Mouse (Mus musculus): ENCODE measurements around the gene Idi2. TPM values are rescaled to one million over a fixed set of nuclear protein-coding genes. Genes with fewer than 3 reads are reported as not detected.
"Not testable (repeated sequence)": the region's sequence is repeated elsewhere in the genome, so short reads cannot be mapped to it uniquely, and the experiment has no call there.

Idi2 gene
- polyA plus RNA-seq, 1 experiment from 2014 or later: not detected

- not testable (repeated sequence) for ATAC-seq
Observed at GRCm38 (mm10) chr13:8961128-8961888, 8.6 kb downstream of the Idi2 start.

DNA sequence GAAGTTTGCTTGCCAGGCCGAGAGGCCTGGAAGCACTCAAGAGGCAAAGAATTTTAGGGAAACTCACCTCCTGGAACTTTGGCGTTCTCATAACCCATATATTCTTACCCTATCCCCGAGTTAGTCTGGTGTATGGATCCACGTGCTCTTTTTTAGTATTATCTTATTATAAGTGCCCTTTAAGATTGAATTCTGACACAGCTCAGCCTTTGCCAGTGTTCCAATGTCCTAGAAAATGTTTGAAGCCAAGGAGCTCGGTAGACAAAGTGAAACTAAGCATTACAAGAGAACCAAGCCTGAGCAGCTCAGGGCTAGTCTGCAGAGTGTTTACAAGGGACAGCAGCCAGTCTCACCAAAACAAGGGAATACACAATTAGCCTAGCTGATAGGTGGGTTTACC is 9.6 kb downstream of the Idi2 start:
- H3K27me3 ChIP-seq (replicated peaks); H3K4me2 ChIP-seq; H3K27ac ChIP-seq; ATAC-seq; H3K4me3 ChIP-seq; H3K9ac ChIP-seq; H3K9me3 ChIP-seq (replicated peaks); H3K36me3 ChIP-seq: not testable (repeated sequence)
- peaks cover 25% of the 10 kb centered on the region for H3K4me1 ChIP-seq
- 47% methylated on average over 5 of the region's 5 CpGs for WGBS (ENCODE audit: insufficient replicate concordance)

More at GRCm38 (mm10) chr13:8961128-8961888, 8.6 kb downstream of the Idi2 start:
- not testable (repeated sequence) for H3K4me2 ChIP-seq; H3K36me3 ChIP-seq; H3K27me3 ChIP-seq (replicated peaks); H3K4me3 ChIP-seq; H3K27ac ChIP-seq; H3K9ac ChIP-seq; H3K9me3 ChIP-seq (replicated peaks)
- peaks cover 20% of the 10 kb centered on the region for H3K4me1 ChIP-seq
- 45% methylated on average over 3 of the region's 3 CpGs for WGBS (ENCODE audit: insufficient replicate concordance)

DNA sequence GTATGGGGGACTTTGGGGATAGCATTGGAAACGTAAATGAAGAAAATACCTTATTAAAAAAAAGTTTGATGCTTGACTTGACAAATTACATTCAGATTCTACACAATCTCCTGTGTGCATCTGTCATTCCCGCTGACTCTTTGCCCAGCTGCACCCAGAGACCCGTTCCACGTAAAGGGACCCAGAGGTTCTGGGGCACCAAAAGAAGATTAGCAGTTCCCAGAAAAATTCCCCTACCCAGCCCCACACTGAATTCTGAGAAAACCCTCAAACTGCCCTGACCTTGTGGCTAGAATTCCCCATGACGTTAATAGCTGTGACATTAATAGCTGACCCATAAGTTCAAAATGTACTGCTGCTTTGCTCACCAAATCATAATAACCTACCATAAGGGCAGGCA is 12.6 kb downstream of the Idi2 start:
- WGBS (ENCODE audit: insufficient replicate concordance): 26% methylated on average over 5 of the region's 5 CpGs

DNA sequence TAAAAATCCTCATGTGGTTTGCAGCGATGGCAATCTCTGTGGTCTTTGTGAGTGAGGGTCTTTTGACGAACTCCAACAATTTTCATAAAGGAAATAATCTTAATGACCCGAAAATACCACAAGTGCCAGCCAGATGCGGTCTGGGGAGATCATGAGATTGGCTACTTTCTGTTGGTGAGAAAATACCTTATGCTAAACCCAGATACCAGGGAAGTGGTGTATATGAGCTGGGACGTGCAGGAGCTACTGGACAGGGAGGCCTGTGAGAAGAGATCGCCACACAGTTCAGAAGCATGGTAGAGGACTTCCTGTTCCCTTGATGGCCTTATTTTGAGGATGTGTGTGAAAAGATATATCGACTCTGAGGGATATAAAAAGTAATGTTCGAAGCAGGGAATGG is 15.1 kb downstream of the Idi2 start:
- WGBS (ENCODE audit: insufficient replicate concordance): 70% methylated on average over 8 of the region's 8 CpGs
- Histone ChIP-seq H3K27ac (no peak overlapping the region), H3K36me3 (peaks cover 57% of the 10 kb centered on the region), H3K4me3 (no peak overlapping the region), H3K9me3 (replicated peaks) (no peaks in the 10 kb centered on the region), H3K27me3 (replicated peaks) (no peaks in the 10 kb centered on the region), H3K9ac (no peak overlapping the region), H3K4me2 (no peak overlapping the region), H3K4me1 (peaks cover 11% of the 10 kb centered on the region)
- no peak for ATAC-seq

More for the DNA sequence above, 12.6 kb downstream of the Idi2 start:
- peak; percentile 79 for ATAC-seq
- Histone ChIP-seq H3K4me2 (no peak overlapping the region), H3K36me3 (peaks cover 36% of the 10 kb centered on the region), H3K4me3 (no peak overlapping the region), H3K4me1 (peaks cover 17% of the 10 kb centered on the region), H3K9ac (no peak overlapping the region), H3K27ac (no peak overlapping the region), H3K9me3 (replicated peaks) (no peaks in the 10 kb centered on the region), H3K27me3 (replicated peaks) (no peaks in the 10 kb centered on the region)

GRCm38 (mm10) chr13:8972369-8972768 is 19.7 kb downstream of the Idi2 start:
- Histone ChIP-seq H3K4me2 (no peak overlapping the region), H3K27me3 (replicated peaks) (no peaks in the 10 kb centered on the region), H3K4me1 (no peaks in the 10 kb centered on the region), H3K9me3 (replicated peaks) (no peaks in the 10 kb centered on the region), H3K9ac (no peak overlapping the region), H3K36me3 (peaks cover 94% of the 10 kb centered on the region), H3K27ac (no peak overlapping the region), H3K4me3 (no peak overlapping the region)
- ATAC-seq: no peak

DNA sequence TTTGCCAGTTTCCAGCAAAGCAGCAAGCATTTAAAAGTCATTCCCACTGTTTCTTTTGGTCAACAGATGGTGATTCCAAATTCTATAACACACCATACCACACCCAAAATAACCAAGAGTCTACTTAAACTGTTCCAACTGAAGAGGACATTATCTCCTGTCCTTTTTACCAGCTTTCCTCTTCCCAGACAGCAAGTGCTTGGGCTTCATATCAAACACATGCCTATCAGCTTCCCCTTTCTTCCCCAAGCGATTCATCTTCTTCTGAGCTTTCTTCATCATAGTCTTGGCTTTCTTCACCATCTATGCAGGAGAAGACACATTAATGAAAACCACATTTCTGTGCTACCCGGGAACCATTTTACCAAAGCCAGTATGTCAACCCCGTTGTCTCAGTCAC is 20.3 kb downstream of the Idi2 start:
- WGBS (ENCODE audit: insufficient replicate concordance): 67% methylated on average over 3 of the region's 3 CpGs
- H3K9me3 ChIP-seq (replicated peaks): no peaks in the 10 kb centered on the region
- no peak overlapping the region for H3K4me3 ChIP-seq
- no peak overlapping the region for H3K9ac ChIP-seq
- no peak for ATAC-seq
- no peaks in the 10 kb centered on the region for H3K4me1 ChIP-seq
- no peak overlapping the region for H3K27ac ChIP-seq
- H3K4me2 ChIP-seq: no peak overlapping the region
- peaks cover 94% of the 10 kb centered on the region for H3K36me3 ChIP-seq
- no peaks in the 10 kb centered on the region for H3K27me3 ChIP-seq (replicated peaks)

- Histone ChIP-seq H3K4me2 (no peak overlapping the region), H3K27me3 (replicated peaks) (no peaks in the 10 kb centered on the region), H3K9me3 (replicated peaks) (no peaks in the 10 kb centered on the region), H3K4me1 (peaks cover 27% of the 10 kb centered on the region), H3K27ac (no peak overlapping the region), H3K36me3 (peaks cover 52% of the 10 kb centered on the region), H3K4me3 (no peak overlapping the region), H3K9ac (no peak overlapping the region)
- no peak for ATAC-seq
- WGBS (ENCODE audit: insufficient replicate concordance): 78% methylated on average over 6 of the region's 6 CpGs
Observed at GRCm38 (mm10) chr13:8992231-8992630, 39.6 kb downstream of the Idi2 start.

DNA sequence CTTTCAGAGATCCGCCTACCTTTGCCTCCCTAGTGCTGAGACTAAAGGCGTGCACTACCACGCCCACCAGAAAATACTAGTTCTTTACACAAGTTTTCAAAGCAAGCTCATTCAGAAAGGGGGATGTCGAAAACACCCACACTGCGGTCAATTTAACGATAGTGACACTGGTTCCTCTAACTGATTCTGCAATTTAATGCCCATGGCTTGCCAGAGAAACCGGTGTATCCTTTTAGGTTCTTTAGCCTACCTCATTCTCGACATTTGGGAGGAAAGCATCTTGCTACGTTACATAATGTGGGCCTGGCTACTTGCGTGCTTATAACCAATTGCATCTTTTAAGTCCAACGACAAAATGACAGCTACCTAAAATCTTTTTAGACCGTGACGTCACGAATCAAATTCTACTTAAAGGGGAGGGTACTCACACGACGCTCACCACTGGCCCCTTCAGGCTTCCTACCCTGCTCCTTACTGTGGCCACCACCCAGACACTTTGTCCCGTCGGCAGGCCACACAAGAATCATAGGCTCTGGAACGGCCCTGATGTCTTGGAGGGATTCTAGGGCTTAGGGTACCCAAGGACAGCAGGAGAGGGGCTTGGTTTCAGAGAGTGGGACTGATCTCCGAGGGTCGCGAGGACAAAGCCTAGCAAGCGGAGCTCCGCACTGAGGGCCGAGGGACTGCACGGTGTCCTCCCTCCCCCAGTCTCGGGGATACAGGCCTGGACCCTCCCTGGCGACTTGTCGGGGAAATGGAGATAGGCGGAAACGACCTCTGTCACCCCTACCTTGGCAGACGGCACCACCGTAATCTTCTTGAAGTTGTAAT is 42.7 kb downstream of the Idi2 start:
- Histone ChIP-seq H3K4me1 (peaks cover 44% of the 10 kb centered on the region), H3K27ac (peak overlapping the region; percentile 63), H3K4me2 (peak overlapping the region; percentile 80), H3K4me3 (peak overlapping the region; percentile 87), H3K27me3 (replicated peaks) (no peaks in the 10 kb centered on the region), H3K9ac (peak overlapping the region; percentile 90), H3K9me3 (replicated peaks) (no peaks in the 10 kb centered on the region), H3K36me3 (peaks cover 21% of the 10 kb centered on the region)
- under 1% methylated on average over 33 of the region's 33 CpGs for WGBS (ENCODE audit: insufficient replicate concordance)
- ATAC-seq: peak; percentile 23

DNA sequence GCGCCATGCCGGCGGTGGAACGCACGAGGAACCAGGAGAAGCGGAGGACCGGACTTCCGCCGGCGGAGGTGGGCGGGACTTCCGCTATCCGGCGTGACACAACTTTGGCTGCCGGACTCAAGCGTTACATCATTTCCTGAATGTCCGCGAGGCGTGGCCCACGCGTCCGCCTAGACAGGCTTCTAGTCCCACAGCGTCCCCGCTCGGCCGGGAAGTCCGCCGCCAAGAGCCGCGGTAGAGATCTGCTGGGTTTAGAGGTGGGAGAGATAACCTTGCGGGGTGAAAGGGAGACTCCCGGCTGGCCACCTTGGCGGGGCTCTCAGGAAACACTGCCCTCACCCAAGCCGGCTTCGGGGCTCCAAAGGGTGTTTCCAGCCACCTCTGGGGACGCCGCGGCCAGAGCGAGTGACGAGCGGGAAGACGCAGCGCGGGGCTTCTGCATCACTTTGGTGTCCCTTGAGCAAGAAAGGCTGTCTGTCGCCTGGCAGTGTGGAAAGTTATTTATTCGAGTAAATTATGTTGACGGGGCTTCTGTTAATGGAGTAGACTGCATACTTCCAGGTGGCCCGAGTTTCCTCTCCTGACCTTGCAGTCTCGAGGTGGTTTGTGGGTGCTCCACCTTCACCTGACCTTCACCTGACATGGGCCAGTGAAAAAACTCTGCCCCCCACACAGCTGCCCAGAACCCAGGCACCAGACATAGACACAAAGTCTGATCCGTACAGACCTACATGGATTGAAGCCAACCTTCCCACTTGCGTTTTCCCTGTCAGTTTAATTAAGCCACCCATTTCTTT is 43.5 kb downstream of the Idi2 start, which contains the start of gene Gtpbp4:
Gene Gtpbp4 (minus strand): TSS at position 94 of the 797 bp plus-strand sequence.
- peak within 1 kb of the TSS; percentile 80 for H3K4me2 ChIP-seq
- 1% methylated on average over 51 of the region's 51 CpGs for WGBS (ENCODE audit: insufficient replicate concordance)
- H3K36me3 ChIP-seq: peaks cover 13% of the 10 kb centered on the region
- H3K4me1 ChIP-seq: peaks cover 44% of the 10 kb centered on the region
- peak within 1 kb of the TSS; percentile 87 for H3K4me3 ChIP-seq
- H3K9me3 ChIP-seq (replicated peaks): no peaks in the 10 kb centered on the region
- ATAC-seq: peak; percentile 95
- peak within 1 kb of the TSS; percentile 90 for H3K9ac ChIP-seq
- H3K27ac ChIP-seq: peak within 1 kb of the TSS; percentile 93
- H3K27me3 ChIP-seq (replicated peaks): no peaks in the 10 kb centered on the region

DNA sequence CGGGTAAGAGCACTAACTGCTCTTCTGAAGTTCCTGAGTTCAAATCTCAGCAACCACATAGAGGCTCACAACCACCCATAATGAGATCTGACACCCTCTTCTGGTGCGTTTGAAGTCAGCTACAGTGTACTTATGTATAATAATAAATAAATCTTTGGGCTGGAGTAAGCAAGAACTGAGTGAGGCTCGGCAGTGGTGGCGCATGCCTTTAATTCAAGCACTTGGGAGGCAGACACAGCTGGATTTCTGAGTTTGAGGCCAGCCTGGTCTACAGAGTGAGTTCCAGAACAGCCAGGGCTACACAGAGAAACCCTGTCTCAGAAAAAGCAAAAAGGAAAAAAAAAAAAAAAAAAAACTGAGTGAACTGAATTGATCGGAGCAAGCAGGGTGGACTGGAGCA is 44.6 kb downstream of the Idi2 start:
- not testable (repeated sequence) for ATAC-seq; H3K36me3 ChIP-seq; H3K27me3 ChIP-seq (replicated peaks); H3K9me3 ChIP-seq (replicated peaks)
- peak overlapping the region; percentile 80 for H3K4me2 ChIP-seq
- 75% methylated on average over 5 of the region's 5 CpGs for WGBS (ENCODE audit: insufficient replicate concordance)
- peak overlapping the region; percentile 87; the same call in 1 of the 2 replicates for H3K4me3 ChIP-seq
- H3K27ac ChIP-seq: peak overlapping the region; percentile 93
- peak overlapping the region; percentile 90; the same call in 1 of the 2 replicates for H3K9ac ChIP-seq
- peaks cover 44% of the 10 kb centered on the region for H3K4me1 ChIP-seq

DNA sequence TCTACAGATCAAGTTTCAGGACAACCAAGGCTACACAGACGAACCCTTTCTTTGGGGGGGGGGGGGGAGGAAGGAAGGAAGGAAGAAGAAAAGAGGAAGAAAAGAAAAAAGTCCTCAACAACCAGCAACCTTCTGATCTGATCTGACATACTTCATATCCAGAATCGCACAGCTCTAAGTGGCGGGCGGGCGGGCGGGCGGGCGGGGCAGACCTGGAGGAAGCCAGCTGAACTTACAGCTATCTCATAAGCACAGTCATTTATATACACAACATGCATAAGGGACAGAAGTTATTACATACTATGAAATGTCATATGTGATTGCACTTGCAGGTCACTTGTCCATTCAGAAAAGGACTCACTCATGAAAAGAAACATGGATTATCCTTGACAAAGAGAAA is 46.8 kb downstream of the Idi2 start:
- no peaks in the 10 kb centered on the region for H3K36me3 ChIP-seq
- no peaks in the 10 kb centered on the region for H3K9me3 ChIP-seq (replicated peaks)
- peak overlapping the region; percentile 51 for H3K4me2 ChIP-seq
- no peak overlapping the region for H3K4me3 ChIP-seq
- H3K27me3 ChIP-seq (replicated peaks): no peaks in the 10 kb centered on the region
- ATAC-seq: peak; percentile 73
- peaks cover 35% of the 10 kb centered on the region for H3K4me1 ChIP-seq
- peak overlapping the region; percentile 44; the same call in 1 of the 2 replicates for H3K9ac ChIP-seq
- WGBS (ENCODE audit: insufficient replicate concordance): 29% methylated on average over 8 of the region's 8 CpGs
- H3K27ac ChIP-seq: peak overlapping the region; percentile 74
